Mouse (Mus musculus) adrenal gland, adult 2 months (tissue): ENCODE data around the gene Hils1. TPM values are rescaled to one million over a fixed set of nuclear protein-coding genes. Genes with fewer than 3 reads are reported as not detected.
A peak's percentile ranks its signal among the peaks of the same experiment; 100 is the strongest.

Experiments
- DNase-seq: peaks from one replicate; pipeline ENCODE4 v3.0.0; 2021
- polyA plus RNA-seq: library from polyadenylated mRNA; depleted of rRNA; stranded (reverse); fragments of >200 nt; gene quantifications from 2 replicates; pipeline ENCODE4 v1.2.3, GENCODE M21; 2012
- total RNA-seq, 2 experiments: library from RNA; stranded (reverse); gene quantifications; 2 replicates each; pipeline ENCODE4 v1.2.3; 2021

Hils1 gene
- total and polyA plus RNA-seq, 3 experiments, result not detected

- DNase-seq, result peak; percentile 52
These were observed 21.6 kb downstream of the Hils1 start for GRCm38 (mm10) chr11:94988780-94989561.

GRCm38 (mm10) chr11:94989562-94990017, 22.2 kb downstream of the Hils1 start:
- DNase-seq, result peak; percentile 90

- no peak for DNase-seq
These were observed 22.8 kb downstream of the Hils1 start for GRCm38 (mm10) chr11:94990102-94990748.

GRCm38 (mm10) chr11:94990749-94991577, 23.6 kb downstream of the Hils1 start, which contains the start of gene Ppp1r9b:
TSS of gene Ppp1r9b (plus strand) at chr11:94991035.
- peak; percentile 97 for DNase-seq

GRCm38 (mm10) chr11:94991641-94992479, 24.5 kb downstream of the Hils1 start:
- DNase-seq, result peak; percentile 79

- peak; percentile 78 for DNase-seq
These were observed 25.0 kb downstream of the Hils1 start for GRCm38 (mm10) chr11:94992480-94992753.

- DNase-seq, result peak; percentile 83
These were observed 25.6 kb downstream of the Hils1 start for GRCm38 (mm10) chr11:94992754-94993606.

- DNase-seq, result peak; percentile 56
These were observed 26.9 kb downstream of the Hils1 start for GRCm38 (mm10) chr11:94994208-94994814.

GRCm38 (mm10) chr11:94994947-94995772, 27.8 kb downstream of the Hils1 start:
- DNase-seq, result peak; percentile 45

GRCm38 (mm10) chr11:94996101-94996500, 28.7 kb downstream of the Hils1 start:
- no peak for DNase-seq

GRCm38 (mm10) chr11:94996984-94997383, 29.6 kb downstream of the Hils1 start:
- DNase-seq, result no peak

- DNase-seq, result no peak
These were observed 30.2 kb downstream of the Hils1 start for GRCm38 (mm10) chr11:94997596-94997995.

GRCm38 (mm10) chr11:94998041-94998531, 30.7 kb downstream of the Hils1 start:
- DNase-seq, result no peak

GRCm38 (mm10) chr11:95000128-95000527, 32.7 kb downstream of the Hils1 start:
- DNase-seq, result no peak

GRCm38 (mm10) chr11:95000548-95000947, 33.2 kb downstream of the Hils1 start:
- DNase-seq, result peak; percentile 68

GRCm38 (mm10) chr11:95001058-95001457, 33.7 kb downstream of the Hils1 start:
- DNase-seq, result peak; percentile 84

- DNase-seq, result no peak
These were observed 34.4 kb downstream of the Hils1 start for GRCm38 (mm10) chr11:95001584-95002347.

GRCm38 (mm10) chr11:95002705-95003104, 35.3 kb downstream of the Hils1 start:
- no peak for DNase-seq
